Mouse (Mus musculus) kidney, adult 9 months (tissue): Measurements from ENCODE around the gene Poc1b.
A peak's percentile ranks its signal among the peaks of the same experiment; 100 is the strongest.
"Not testable (repeated sequence)": the region's sequence is repeated elsewhere in the genome, so short reads cannot be mapped to it uniquely, and the experiment has no call there.

Experiments used
- DNase-seq: peaks from one replicate; pipeline ENCODE4 v3.0.0; 2022

Poc1b gene

GRCm38 (mm10) chr10:99116237-99116632, 9.4 kb downstream of the Poc1b start:
- DNase-seq, result no peak

- DNase-seq, result no peak
Observed at GRCm38 (mm10) chr10:99116650-99117615, 10.1 kb downstream of the Poc1b start.

- no peak for DNase-seq
Observed at GRCm38 (mm10) chr10:99117876-99118275, 11.0 kb downstream of the Poc1b start.

- DNase-seq, result no peak
Observed at GRCm38 (mm10) chr10:99118697-99119096, 11.9 kb downstream of the Poc1b start.

GRCm38 (mm10) chr10:99119471-99119870, 12.6 kb downstream of the Poc1b start:
- DNase-seq, result no peak

GRCm38 (mm10) chr10:99126225-99126624, 19.4 kb downstream of the Poc1b start, which contains the start of gene Phxr2:
Gene Phxr2 (minus strand): TSS chr10:99126325.
- DNase-seq, result no peak

GRCm38 (mm10) chr10:99126954-99127353, 20.1 kb downstream of the Poc1b start:
- DNase-seq, result no peak

- DNase-seq, result no peak
Observed at GRCm38 (mm10) chr10:99127691-99128261, 20.9 kb downstream of the Poc1b start.

GRCm38 (mm10) chr10:99130611-99131010, 23.8 kb downstream of the Poc1b start:
- DNase-seq, result no peak

- no peak for DNase-seq
Observed at GRCm38 (mm10) chr10:99131298-99131697, 24.5 kb downstream of the Poc1b start.

- DNase-seq, result no peak
Observed at GRCm38 (mm10) chr10:99132189-99132588, 25.4 kb downstream of the Poc1b start.

GRCm38 (mm10) chr10:99132595-99133272, 25.9 kb downstream of the Poc1b start:
- no peak for DNase-seq

- no peak for DNase-seq
Observed at GRCm38 (mm10) chr10:99133321-99133875, 26.6 kb downstream of the Poc1b start.

- no peak for DNase-seq
Observed at GRCm38 (mm10) chr10:99136337-99136736, 29.5 kb downstream of the Poc1b start.

GRCm38 (mm10) chr10:99145611-99146010, 38.8 kb downstream of the Poc1b start:
- no peak for DNase-seq

GRCm38 (mm10) chr10:99146596-99146995, 39.8 kb downstream of the Poc1b start:
- DNase-seq, result no peak

GRCm38 (mm10) chr10:99150016-99150415, 43.2 kb downstream of the Poc1b start:
- no peak for DNase-seq

GRCm38 (mm10) chr10:99151580-99151979, 44.7 kb downstream of the Poc1b start:
- no peak for DNase-seq

GRCm38 (mm10) chr10:99152063-99152462, 45.2 kb downstream of the Poc1b start:
- DNase-seq, result peak; percentile 54

- DNase-seq, result no peak
Observed at GRCm38 (mm10) chr10:99154635-99155034, 47.8 kb downstream of the Poc1b start.

GRCm38 (mm10) chr10:99156808-99157207, 50.0 kb downstream of the Poc1b start:
- no peak for DNase-seq

GRCm38 (mm10) chr10:99157697-99158096, 50.9 kb downstream of the Poc1b start:
- DNase-seq, result not testable (repeated sequence)

- DNase-seq, result peak; percentile 53
Observed at GRCm38 (mm10) chr10:99161987-99162582, 55.2 kb downstream of the Poc1b start.
